Mouse (Mus musculus) kidney, postnatal 0 days (tissue): ENCODE results near the gene Olfr541. TPM values are rescaled to one million over a fixed set of nuclear protein-coding genes. Genes with fewer than 3 reads are reported as not detected.
A peak's percentile ranks its signal among the peaks of the same experiment; 100 is the strongest.

ENCODE experiments used
- ATAC-seq: fragments of 200-750 bp; cut with Nextera tagmentation; replicated peaks from 2 replicates; pipeline ENCODE4 v1.8.0; 2017; ENCODE audit warnings: low read depth, moderate number of reproducible peaks, moderate TSS enrichment, moderate library complexity; ENCODE audit not compliant: low FRiP score
- DNase-seq: peaks from one replicate; pipeline ENCODE4 v3.0.0-alpha.2; 2016; ENCODE audit warnings: low spot score
- H3K27ac ChIP-seq: fragments of 300-500 bp; sonication (generic); 2 replicates; pipeline ENCODE4 v1.5.1; 2014; ENCODE audit warnings: mild to moderate bottlenecking
- H3K27me3 ChIP-seq: fragments of 300-500 bp; sonication (generic); 2 replicates; pipeline ENCODE4 v1.6.1; 2014; ENCODE audit warnings: low read length, mixed read lengths; ENCODE audit not compliant: insufficient read depth
- H3K36me3 ChIP-seq: fragments of 300-500 bp; sonication (generic); 2 replicates; pipeline ENCODE4 v1.6.1; 2014; ENCODE audit warnings: low read length, mixed read lengths; ENCODE audit not compliant: insufficient read depth
- H3K4me1 ChIP-seq: fragments of 300-500 bp; sonication (generic); replicated peaks from 2 replicates; pipeline ENCODE4 v1.6.1; 2014; ENCODE audit warnings: antibody characterized with exemption, low read length, mixed read lengths; ENCODE audit not compliant: insufficient read depth
- H3K4me2 ChIP-seq: fragments of 300-500 bp; sonication (generic); 2 replicates; pipeline ENCODE4 v1.6.1; 2014; ENCODE audit warnings: mild to moderate bottlenecking, low read length, moderate library complexity, mixed read lengths
- H3K4me3 ChIP-seq: fragments of 300-500 bp; sonication (generic); replicated peaks from 2 replicates; pipeline ENCODE4 v1.5.1; 2014; ENCODE audit warnings: low read depth, low read length
- H3K9ac ChIP-seq: fragments of 300-500 bp; sonication (generic); 2 replicates; pipeline ENCODE4 v1.6.1; 2014; ENCODE audit warnings: low read depth, low read length
- H3K9me3 ChIP-seq: fragments of 300-500 bp; sonication (generic); replicated peaks from 2 replicates; pipeline ENCODE4 v1.6.1; 2016; ENCODE audit warnings: low read length, inconsistent platforms, mixed read lengths
- CTCF ChIP-seq: IDR thresholded peaks from 2 replicates; pipeline ENCODE4 v1.5.1; 2016; ENCODE audit warnings: antibody characterized with exemption, low read depth, mild to moderate bottlenecking, moderate library complexity
- WGBS: fragments of 180-500 bp; shearing (Covaris S2); extraction: QIAGEN DNeasy Blood & Tissue Kit; methylation state at CpG from one replicate; pipeline ENCODE4 v1.1.7; 2014; 5-methylcytosine and 5-hydroxymethylcytosine counted together
- polyA plus RNA-seq: library from polyadenylated mRNA; unstranded; fragments of >200 nt; fragmentation: Nextera tagmentation; extraction: Ambion mirVana; gene quantifications from 2 replicates; pipeline ENCODE4 v1.2.1, GENCODE M21; 2015

Olfr541 gene
- polyA plus RNA-seq, 1 experiment from 2014 or later = not detected

DNA sequence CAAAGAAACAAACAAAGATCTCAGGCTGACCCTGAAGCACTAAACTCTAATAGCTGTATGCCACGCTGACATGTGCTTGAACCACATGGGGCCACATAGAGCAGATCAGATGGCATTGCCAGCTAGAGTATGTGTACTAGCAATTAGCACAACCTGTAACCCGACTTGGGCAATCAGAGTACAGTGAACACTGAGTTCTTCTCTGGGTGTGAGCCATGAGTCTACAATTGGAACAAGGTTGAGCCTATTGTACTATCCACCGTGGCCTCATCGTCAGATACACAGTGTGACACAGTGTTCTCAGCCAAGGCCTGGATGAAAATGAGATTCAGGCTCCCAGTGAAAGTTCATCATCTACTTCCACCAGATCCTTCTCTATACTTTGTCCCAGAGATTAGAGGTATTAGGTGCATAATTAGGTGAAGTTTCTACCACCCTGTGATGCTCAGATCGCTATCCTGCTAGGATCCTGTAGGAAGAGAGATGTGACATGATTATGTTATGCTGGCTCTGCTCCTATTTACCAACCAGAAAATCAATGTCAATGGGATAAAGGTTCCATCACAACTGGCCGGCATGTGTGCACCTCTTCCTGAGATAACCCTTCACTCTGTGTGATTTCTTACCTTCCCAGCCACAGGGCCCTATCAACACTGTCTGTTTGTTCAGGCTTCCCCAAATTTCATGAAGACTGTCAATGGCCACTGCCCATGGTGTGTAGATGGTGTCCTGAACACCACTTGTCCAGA lies 10.6 kb downstream of the Olfr541 start:
- ATAC-seq = no peak
- WGBS = 80% methylated on average over 6 of the region's 6 CpGs
- Histone ChIP-seq H3K9me3 (no peaks in the 10 kb centered on the region), H3K4me3 (no peak overlapping the region), H3K27ac (no peak overlapping the region), H3K4me1 (no peaks in the 10 kb centered on the region), H3K27me3 (no peaks in the 10 kb centered on the region), H3K36me3 (no peaks in the 10 kb centered on the region), H3K9ac (no peak overlapping the region), H3K4me2 (no peak overlapping the region)
- DNase-seq = no peak
- TF ChIP-seq CTCF = no peak

DNA sequence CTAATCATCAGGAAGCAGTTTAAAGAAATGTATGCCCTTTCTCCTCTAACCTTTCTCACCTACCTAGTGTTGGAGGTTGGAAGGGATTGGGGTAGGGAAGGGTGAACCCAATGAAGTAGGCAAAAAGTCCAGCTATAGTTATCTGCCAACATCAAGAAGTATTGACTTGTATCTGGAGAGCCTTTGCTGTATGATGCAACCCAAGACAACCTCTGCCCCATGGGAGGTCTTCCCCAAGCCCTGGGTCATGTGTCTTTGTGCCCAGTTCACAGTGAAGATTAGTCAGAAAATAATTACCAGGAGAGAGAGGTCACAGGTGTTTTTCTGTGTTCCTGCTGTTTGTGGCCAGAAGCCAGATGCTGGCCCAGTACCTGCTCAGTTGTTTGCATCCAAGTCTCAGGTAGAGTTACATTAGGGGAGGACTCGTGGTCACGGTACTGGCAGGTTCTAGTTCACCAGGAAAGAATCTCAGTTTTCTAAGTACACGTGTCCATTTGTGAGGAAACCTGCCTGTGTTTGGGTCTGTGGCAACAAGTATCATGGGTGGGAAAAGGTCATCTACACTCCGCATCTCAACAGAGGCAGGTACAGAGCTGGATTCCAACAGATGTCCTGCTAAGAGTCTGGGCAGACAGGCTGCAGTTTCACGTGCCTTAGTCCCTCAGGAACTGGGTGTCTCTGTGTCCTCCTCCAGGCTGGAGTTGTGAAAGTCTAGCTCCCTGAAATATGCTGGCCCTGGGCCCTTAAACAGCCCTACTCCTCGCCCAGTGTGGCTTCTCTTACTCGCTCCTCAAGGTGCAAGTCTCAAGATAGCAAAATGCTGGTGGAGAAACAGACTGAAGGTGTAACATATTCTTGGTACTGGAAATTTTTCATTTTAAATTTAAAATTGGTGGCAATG lies 20.3 kb downstream of the Olfr541 start:
- Histone ChIP-seq H3K36me3 (no peaks in the 10 kb centered on the region), H3K9ac (no peak overlapping the region), H3K4me3 (no peak overlapping the region), H3K4me1 (no peaks in the 10 kb centered on the region), H3K27me3 (no peaks in the 10 kb centered on the region), H3K27ac (no peak overlapping the region), H3K4me2 (no peak overlapping the region), H3K9me3 (no peaks in the 10 kb centered on the region)
- 77% methylated on average over 7 of the region's 7 CpGs for WGBS
- ATAC-seq (no peak), DNase-seq (no peak)
- TF ChIP-seq CTCF = no peak

DNA sequence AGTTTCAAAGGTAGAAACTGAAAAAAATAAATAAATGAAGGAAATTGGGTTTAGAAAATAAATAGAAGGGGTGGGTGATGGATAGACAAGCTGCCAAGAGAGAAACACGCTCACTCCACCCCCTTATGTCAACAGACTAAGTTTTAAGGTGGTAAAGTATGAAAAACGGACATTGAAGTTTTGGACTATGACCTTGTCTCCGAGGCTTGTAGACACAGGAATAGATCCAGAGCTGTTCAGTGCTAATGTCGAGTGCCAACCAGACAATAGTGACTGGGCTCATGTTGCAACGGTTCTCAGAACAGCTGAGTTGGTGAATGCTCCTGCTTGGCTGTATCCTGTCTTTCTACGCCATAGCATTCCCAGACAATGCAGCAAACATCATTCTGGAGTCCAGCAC lies 24.0 kb downstream of the Olfr541 start:
- no peak overlapping the region for H3K27ac ChIP-seq
- no peaks in the 10 kb centered on the region for H3K36me3 ChIP-seq
- WGBS = 75% methylated on average over 6 of the region's 6 CpGs
- no peak for ATAC-seq
- H3K4me1 ChIP-seq = no peaks in the 10 kb centered on the region
- no peak overlapping the region for H3K4me3 ChIP-seq
- no peak for TF ChIP-seq CTCF
- no peaks in the 10 kb centered on the region for H3K9me3 ChIP-seq
- DNase-seq = no peak
- no peak overlapping the region for H3K4me2 ChIP-seq
- H3K9ac ChIP-seq = no peak overlapping the region
- no peaks in the 10 kb centered on the region for H3K27me3 ChIP-seq

DNA sequence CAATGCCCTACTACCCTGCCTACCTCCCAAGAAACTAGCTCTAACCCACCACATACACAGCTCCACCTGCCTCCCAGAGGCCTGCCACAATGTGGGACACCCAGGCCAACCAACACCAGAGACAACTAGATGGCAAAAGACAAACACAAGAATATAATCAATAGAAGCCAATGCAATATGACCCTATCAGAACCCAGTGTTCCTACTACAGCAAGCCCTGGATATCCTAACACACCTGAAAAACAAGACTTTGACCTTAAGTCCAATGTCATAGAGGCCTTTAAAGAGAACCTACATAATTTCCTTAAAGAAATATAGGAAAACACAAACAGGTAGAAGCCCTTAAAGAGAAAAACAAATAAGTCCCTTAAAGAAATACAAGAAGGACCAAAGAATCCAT lies 28.5 kb downstream of the Olfr541 start:
- H3K4me2 ChIP-seq = no peak overlapping the region
- DNase-seq (no peak), ATAC-seq (no peak)
- no peaks in the 10 kb centered on the region for H3K36me3 ChIP-seq
- no peak overlapping the region for H3K27ac ChIP-seq
- no peak for TF ChIP-seq CTCF
- no peaks in the 10 kb centered on the region for H3K27me3 ChIP-seq
- no peaks in the 10 kb centered on the region for H3K4me1 ChIP-seq
- no peak overlapping the region for H3K4me3 ChIP-seq
- no peaks in the 10 kb centered on the region; the same call in 1 of the 2 replicates for H3K9me3 ChIP-seq
- no peak overlapping the region for H3K9ac ChIP-seq

DNA sequence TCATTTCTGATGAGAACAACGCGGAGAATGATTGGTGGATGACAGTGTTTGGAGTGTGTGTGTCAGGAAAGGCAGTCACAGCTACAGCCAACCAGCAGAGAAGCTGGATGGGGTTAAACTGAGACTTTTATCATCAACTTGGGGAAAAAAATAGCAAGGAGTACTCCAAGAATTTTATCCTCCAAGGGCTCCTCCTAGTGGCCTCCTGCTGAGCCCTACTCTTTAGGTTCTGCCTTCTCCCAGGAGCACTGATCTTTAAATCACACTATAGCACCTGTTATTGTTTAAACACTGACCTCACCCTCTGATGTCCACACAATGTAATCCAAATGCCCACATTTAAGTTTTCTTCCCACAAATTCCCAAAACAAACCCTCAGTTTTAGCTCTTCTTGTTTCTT lies 36.1 kb downstream of the Olfr541 start:
- peak; percentile 11 for DNase-seq
- no peak overlapping the region for H3K27ac ChIP-seq
- TF ChIP-seq CTCF = peak; percentile 36; the same call in 1 of the 2 replicates

DNA sequence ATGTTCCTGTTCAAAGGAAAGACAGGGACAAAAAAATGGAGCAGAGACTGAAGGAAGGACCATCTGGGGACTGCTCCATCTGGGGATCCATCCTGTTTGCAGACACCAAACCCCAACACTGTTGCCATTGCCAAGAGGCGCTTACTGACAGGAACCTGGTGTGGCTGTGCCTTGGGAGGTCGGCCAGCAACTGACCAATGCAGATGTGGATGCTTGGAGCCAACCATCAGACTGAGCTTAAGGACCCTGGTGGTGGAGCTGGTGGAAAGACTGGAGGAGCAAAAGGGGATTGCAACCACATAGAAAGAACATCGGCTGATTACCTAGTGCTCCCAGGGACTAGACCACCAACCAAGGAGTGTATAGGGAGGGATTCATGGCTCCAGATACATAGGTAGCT lies 50.3 kb downstream of the Olfr541 start:
- Histone ChIP-seq H3K4me3 (no peak overlapping the region), H3K36me3 (no peaks in the 10 kb centered on the region), H3K9me3 (no peaks in the 10 kb centered on the region), H3K27ac (no peak overlapping the region), H3K4me2 (no peak overlapping the region), H3K27me3 (no peaks in the 10 kb centered on the region), H3K4me1 (no peaks in the 10 kb centered on the region), H3K9ac (no peak overlapping the region)
- 84% methylated on average over 3 of the region's 3 CpGs for WGBS
- TF ChIP-seq CTCF = no peak
- DNase-seq (no peak), ATAC-seq (no peak)

More for the DNA sequence above, 36.1 kb downstream of the Olfr541 start:
- no peaks in the 10 kb centered on the region for H3K9me3 ChIP-seq
- no peak overlapping the region for H3K9ac ChIP-seq
- 75% methylated on average over 2 of the region's 2 CpGs for WGBS
- ATAC-seq = no peak
- no peaks in the 10 kb centered on the region for H3K27me3 ChIP-seq
- H3K36me3 ChIP-seq = no peaks in the 10 kb centered on the region
- no peak overlapping the region for H3K4me2 ChIP-seq
- no peak overlapping the region for H3K4me3 ChIP-seq
- no peaks in the 10 kb centered on the region for H3K4me1 ChIP-seq
